Mouse (Mus musculus): Measurements from ENCODE around the gene Olfr504. TPM values are rescaled to one million over a fixed set of nuclear protein-coding genes. Genes with fewer than 3 reads are reported as not detected.
"Not testable (repeated sequence)": the region's sequence is repeated elsewhere in the genome, so short reads cannot be mapped to it uniquely, and the experiment has no call there.

Gene Olfr504
- polyA plus RNA-seq (2012; rRNA removed) (not detected in 2 replicates), polyA plus RNA-seq (2014; fragmentation: Nextera tagmentation; extraction: Ambion mirVana) (not detected in 2 replicates)

DNA sequence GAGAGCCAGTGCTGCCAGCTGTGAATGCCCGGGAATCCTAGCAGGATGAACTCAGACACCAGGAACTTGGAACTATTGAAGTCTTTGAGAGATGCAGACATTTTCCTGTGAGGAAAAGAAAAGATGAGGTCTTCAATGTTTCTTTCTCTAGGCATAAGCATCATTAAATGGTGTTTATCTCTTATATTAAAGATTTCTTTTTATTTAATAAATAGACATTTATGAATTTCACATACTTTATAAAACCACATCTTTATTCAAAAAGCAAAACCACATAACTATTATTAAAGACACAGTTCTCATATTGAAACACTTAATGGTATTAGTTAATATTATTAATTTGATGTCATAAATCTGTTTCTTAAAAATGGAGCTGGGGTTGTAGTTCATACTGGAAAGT lies at the start of gene Olfr504:
TSS of gene Olfr504 (minus strand) at position 101 of the 400 bp plus-strand sequence.
- Histone ChIP-seq H3K4me1 (replicated peaks; ENCODE audit: control insufficient read depth in 2 of 2, insufficient read depth in 2 of 2, low read length in 1 of 2) (no peaks in the 10 kb centered on the region), H3K36me3 (replicated peaks; ENCODE audit: control insufficient read depth, insufficient read depth, low read depth) (no peaks in the 10 kb centered on the region), H3K9me3 (ENCODE audit: control insufficient read depth, low read length) (no peaks in the 10 kb centered on the region), H3K27ac (no peak within 1 kb of the TSS), H3K4me3 (ENCODE audit: insufficient read depth in 1 of 2, low read depth in 2 of 2, low read length in 2 of 2) (no peak within 1 kb of the TSS), H3K9ac (replicated peaks) (no peak within 1 kb of the TSS), H3K4me2 (ENCODE audit: low read depth) (no peak within 1 kb of the TSS), H3K27me3 (ENCODE audit: control insufficient read depth, insufficient read depth, low read length) (no peaks in the 10 kb centered on the region)
- DNase-seq (ENCODE audit: low read depth in 3 of 3, low spot score in 3 of 3), result no peak
- ATAC-seq (ENCODE audit: insufficient read depth), result no peak
- 52% methylated on average over 1 of the region's 1 CpGs for WGBS (ENCODE audit: insufficient replicate concordance)
- TF ChIP-seq EP300 (IDR thresholded peaks at IDR 0.05; ENCODE audit: low read depth), result no peak
- no peak for TF ChIP-seq CTCF (IDR thresholded peaks at IDR 0.05; ENCODE audit: low read depth)

DNA sequence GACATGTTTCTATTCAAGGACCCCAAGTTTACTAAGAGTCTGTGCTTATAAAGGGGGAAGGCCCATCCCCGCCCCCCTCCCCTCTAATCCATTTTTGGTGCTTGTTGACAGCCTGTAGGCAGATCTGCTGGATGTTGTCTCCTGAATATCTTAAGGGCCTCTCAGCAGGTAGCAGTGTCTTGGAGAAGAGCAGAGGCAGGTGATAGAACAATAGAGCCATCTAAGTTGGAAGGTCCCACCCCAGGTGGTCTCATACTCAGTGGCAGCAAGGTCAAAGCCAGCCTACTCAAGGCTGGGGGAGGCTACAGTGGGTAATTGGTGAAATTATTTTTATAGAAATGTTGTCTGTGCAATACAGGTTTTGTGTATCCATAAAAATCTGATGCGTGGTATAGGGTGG lies 48.5 kb upstream of the Olfr504 start:
- H3K9ac ChIP-seq (replicated peaks), result no peak overlapping the region
- H3K9me3 ChIP-seq (ENCODE audit: control insufficient read depth, low read length), result no peaks in the 10 kb centered on the region
- H3K27ac ChIP-seq, result no peak overlapping the region
- H3K4me3 ChIP-seq (ENCODE audit: insufficient read depth in 1 of 2, low read depth in 2 of 2, low read length in 2 of 2), result no peak overlapping the region
- DNase-seq (ENCODE audit: low read depth in 3 of 3, low spot score in 3 of 3) (no peak), ATAC-seq (ENCODE audit: insufficient read depth) (no peak)
- 50% methylated on average over 2 of the region's 2 CpGs for WGBS (ENCODE audit: insufficient replicate concordance)
- no peaks in the 10 kb centered on the region for H3K27me3 ChIP-seq (ENCODE audit: control insufficient read depth, insufficient read depth, low read length)
- TF ChIP-seq EP300 (IDR thresholded peaks at IDR 0.05; ENCODE audit: low read depth) (no peak), CTCF (IDR thresholded peaks at IDR 0.05; ENCODE audit: low read depth) (no peak)
- H3K4me1 ChIP-seq (replicated peaks; ENCODE audit: control insufficient read depth in 2 of 2, insufficient read depth in 2 of 2, low read length in 1 of 2), result no peaks in the 10 kb centered on the region
- H3K4me2 ChIP-seq (ENCODE audit: low read depth), result no peak overlapping the region
- no peaks in the 10 kb centered on the region for H3K36me3 ChIP-seq (replicated peaks; ENCODE audit: control insufficient read depth, insufficient read depth, low read depth)

DNA sequence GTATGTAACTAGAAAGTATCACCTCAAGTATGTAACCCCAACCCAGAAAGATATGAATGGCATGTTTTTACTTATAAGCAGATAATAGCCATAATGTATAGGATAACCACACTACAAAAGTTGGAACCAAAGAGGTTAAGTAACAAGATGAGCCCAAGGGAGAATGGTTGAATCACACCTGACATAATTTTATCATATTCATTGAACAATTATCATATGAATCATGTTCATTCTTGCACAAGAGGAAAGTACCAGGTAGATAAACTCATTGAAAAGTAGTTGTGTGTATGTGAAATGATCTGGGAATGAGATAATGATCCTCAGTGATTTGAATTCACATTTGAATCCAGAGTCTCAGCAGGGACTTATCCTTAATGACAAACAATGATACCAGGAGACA lies 44.9 kb upstream of the Olfr504 start, which contains the start of gene Olfr506:
TSS of gene Olfr506 (plus strand) at position 301 of the 400 bp plus-strand sequence.
- DNase-seq (ENCODE audit: low read depth in 3 of 3, low spot score in 3 of 3), result no peak
- H3K9ac ChIP-seq (replicated peaks), result no peak within 1 kb of the TSS
- no peaks in the 10 kb centered on the region for H3K4me1 ChIP-seq (replicated peaks; ENCODE audit: control insufficient read depth in 2 of 2, insufficient read depth in 2 of 2, low read length in 1 of 2)
- no peak within 1 kb of the TSS for H3K27ac ChIP-seq
- H3K4me2 ChIP-seq (ENCODE audit: low read depth), result no peak within 1 kb of the TSS
- no peaks in the 10 kb centered on the region for H3K36me3 ChIP-seq (replicated peaks; ENCODE audit: control insufficient read depth, insufficient read depth, low read depth)
- H3K4me3 ChIP-seq (ENCODE audit: insufficient read depth in 1 of 2, low read depth in 2 of 2, low read length in 2 of 2), result no peak within 1 kb of the TSS
- no peak for TF ChIP-seq EP300 (IDR thresholded peaks at IDR 0.05; ENCODE audit: low read depth)
- no peak for TF ChIP-seq CTCF (IDR thresholded peaks at IDR 0.05; ENCODE audit: low read depth)
- no peaks in the 10 kb centered on the region for H3K27me3 ChIP-seq (ENCODE audit: control insufficient read depth, insufficient read depth, low read length)
- no peak for ATAC-seq (ENCODE audit: insufficient read depth)
- H3K9me3 ChIP-seq (ENCODE audit: control insufficient read depth, low read length), result no peaks in the 10 kb centered on the region

DNA sequence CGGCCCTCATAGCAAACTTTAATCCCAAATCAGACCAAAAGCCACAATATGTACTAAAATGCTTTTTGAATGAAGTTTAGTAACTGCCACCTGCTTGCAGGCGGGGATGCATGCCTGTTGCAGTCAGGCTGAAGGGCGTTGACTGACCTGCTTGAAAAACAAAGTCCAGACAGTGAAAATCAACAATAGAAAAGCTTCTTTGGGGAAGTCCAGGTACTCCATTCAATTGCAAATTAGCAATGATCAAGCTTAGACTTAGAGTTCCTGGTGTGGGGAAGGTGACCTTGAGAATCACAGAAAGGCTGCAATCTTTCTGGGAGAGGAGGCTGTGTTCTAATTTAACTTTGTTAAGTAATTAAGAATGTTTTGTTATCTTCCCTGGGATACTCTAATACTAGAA lies 36.3 kb upstream of the Olfr504 start:
- not testable (repeated sequence) for H3K4me1 ChIP-seq (replicated peaks; ENCODE audit: control insufficient read depth in 2 of 2, insufficient read depth in 2 of 2, low read length in 1 of 2); H3K9me3 ChIP-seq (ENCODE audit: control insufficient read depth, low read length); H3K4me3 ChIP-seq (ENCODE audit: insufficient read depth in 1 of 2, low read depth in 2 of 2, low read length in 2 of 2); ATAC-seq (ENCODE audit: insufficient read depth); DNase-seq (ENCODE audit: low read depth in 3 of 3, low spot score in 3 of 3); H3K27me3 ChIP-seq (ENCODE audit: control insufficient read depth, insufficient read depth, low read length); H3K27ac ChIP-seq; H3K4me2 ChIP-seq (ENCODE audit: low read depth); H3K36me3 ChIP-seq (replicated peaks; ENCODE audit: control insufficient read depth, insufficient read depth, low read depth); H3K9ac ChIP-seq (replicated peaks)
- 54% methylated on average over 3 of the region's 3 CpGs for WGBS (ENCODE audit: insufficient replicate concordance)

DNA sequence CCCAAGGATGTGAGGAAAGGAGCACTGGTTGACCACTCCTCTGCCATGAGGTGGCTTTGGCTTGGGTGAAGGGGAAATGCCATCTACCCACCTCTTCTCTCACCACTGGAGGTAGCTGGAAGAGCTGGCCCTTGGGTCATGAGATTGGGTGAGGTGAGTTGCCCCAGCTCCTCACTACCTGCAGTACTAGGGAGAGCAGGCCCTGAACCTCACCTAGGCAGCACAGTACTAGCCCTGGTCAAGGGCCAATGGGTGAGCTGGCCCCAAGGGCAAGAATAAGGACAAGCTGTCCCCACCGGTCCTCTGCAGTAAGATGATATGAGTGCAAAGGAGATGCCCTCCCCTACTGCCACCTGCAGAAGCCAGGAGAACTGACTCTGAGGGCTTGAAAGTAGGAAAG lies 24.2 kb upstream of the Olfr504 start:
- ATAC-seq (ENCODE audit: insufficient read depth), result no peak
- no peak for DNase-seq (ENCODE audit: low read depth in 3 of 3, low spot score in 3 of 3)
- H3K4me3 ChIP-seq (ENCODE audit: insufficient read depth in 1 of 2, low read depth in 2 of 2, low read length in 2 of 2), result no peak overlapping the region
- no peak overlapping the region for H3K9ac ChIP-seq (replicated peaks)
- WGBS (ENCODE audit: insufficient replicate concordance), result 59% methylated on average over 1 of the region's 1 CpGs
- no peak overlapping the region for H3K4me2 ChIP-seq (ENCODE audit: low read depth)
- TF ChIP-seq CTCF (IDR thresholded peaks at IDR 0.05; ENCODE audit: low read depth), result no peak
- no peak for TF ChIP-seq EP300 (IDR thresholded peaks at IDR 0.05; ENCODE audit: low read depth)
- H3K27ac ChIP-seq, result no peak overlapping the region
- H3K27me3 ChIP-seq (ENCODE audit: control insufficient read depth, insufficient read depth, low read length), result no peaks in the 10 kb centered on the region
- no peaks in the 10 kb centered on the region for H3K9me3 ChIP-seq (ENCODE audit: control insufficient read depth, low read length)
- H3K4me1 ChIP-seq (replicated peaks; ENCODE audit: control insufficient read depth in 2 of 2, insufficient read depth in 2 of 2, low read length in 1 of 2), result no peaks in the 10 kb centered on the region
- no peaks in the 10 kb centered on the region for H3K36me3 ChIP-seq (replicated peaks; ENCODE audit: control insufficient read depth, insufficient read depth, low read depth)

DNA sequence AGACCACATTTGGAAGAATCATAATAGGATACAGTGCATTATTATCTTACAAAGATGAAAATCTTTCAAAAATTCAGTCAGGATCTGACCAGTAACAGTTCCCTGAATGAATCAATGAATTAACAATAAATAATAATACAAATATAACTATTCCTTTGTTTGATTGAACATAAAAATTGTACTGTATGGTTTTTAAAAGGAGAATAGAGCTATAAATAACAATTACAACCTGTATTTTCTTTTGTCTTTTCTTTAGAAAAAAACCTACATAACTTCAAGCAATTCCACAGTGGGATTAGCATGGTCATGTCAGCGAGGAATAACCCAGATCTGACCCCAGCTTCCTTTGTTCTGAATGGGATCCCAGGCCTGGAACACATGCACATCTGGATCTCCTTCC lies 21.4 kb downstream of the Olfr504 start, which contains the start of gene Olfr503:
TSS of gene Olfr503 (plus strand) at position 301 of the 400 bp plus-strand sequence.
- not testable (repeated sequence) for H3K4me2 ChIP-seq (ENCODE audit: low read depth); H3K27me3 ChIP-seq (ENCODE audit: control insufficient read depth, insufficient read depth, low read length); H3K36me3 ChIP-seq (replicated peaks; ENCODE audit: control insufficient read depth, insufficient read depth, low read depth); H3K27ac ChIP-seq; H3K4me1 ChIP-seq (replicated peaks; ENCODE audit: control insufficient read depth in 2 of 2, insufficient read depth in 2 of 2, low read length in 1 of 2); H3K4me3 ChIP-seq (ENCODE audit: insufficient read depth in 1 of 2, low read depth in 2 of 2, low read length in 2 of 2); ATAC-seq (ENCODE audit: insufficient read depth); H3K9me3 ChIP-seq (ENCODE audit: control insufficient read depth, low read length); DNase-seq (ENCODE audit: low read depth in 3 of 3, low spot score in 3 of 3); H3K9ac ChIP-seq (replicated peaks)
- 19% methylated on average over 1 of the region's 1 CpGs for WGBS (ENCODE audit: insufficient replicate concordance)

All from liver, embryonic 14.5 days (tissue).